Mouse (Mus musculus) mouse trophoblast stem cell (cell line): ENCODE measurements around the gene Kars.

Source experiments
- in situ Hi-C, 2 experiments: fragments of 300-500 bp; cut with MseI, MboI; formaldehyde crosslinking; loops; 2 replicates in 1 of 2; 3 replicates in 1 of 2; pipeline ENCODE4 v1.15.1; 2025

Kars gene

GRCm38 (mm10) chr8:111982116-111982515, 29.0 kb downstream of the Kars start:
- in situ Hi-C loops, result no loop called here

- in situ Hi-C loops, result no loop called here
Measured at GRCm38 (mm10) chr8:111978147-111978546, 33.0 kb downstream of the Kars start.

- in situ Hi-C loops, result no loop called here
Measured at GRCm38 (mm10) chr8:111976326-111976725, 34.8 kb downstream of the Kars start.

GRCm38 (mm10) chr8:111975706-111976105, 35.4 kb downstream of the Kars start:
- in situ Hi-C loops, result no loop called here

GRCm38 (mm10) chr8:111974138-111974537, 37.0 kb downstream of the Kars start:
- in situ Hi-C loops, result no loop called here

GRCm38 (mm10) chr8:111968991-111969390, 42.1 kb downstream of the Kars start:
- in situ Hi-C loops, result no loop called here

GRCm38 (mm10) chr8:111968541-111968940, 42.6 kb downstream of the Kars start:
- in situ Hi-C loops, result no loop called here

GRCm38 (mm10) chr8:111967246-111967870, 43.8 kb downstream of the Kars start:
- in situ Hi-C loops, result no loop called here

- in situ Hi-C loops, result no loop called here
Measured at GRCm38 (mm10) chr8:111964849-111965561, 46.1 kb downstream of the Kars start.

- in situ Hi-C loops, result no loop called here
Measured at GRCm38 (mm10) chr8:111964351-111964750, 46.8 kb downstream of the Kars start.

GRCm38 (mm10) chr8:111963546-111963945, 47.6 kb downstream of the Kars start:
- in situ Hi-C loops, result no loop called here

GRCm38 (mm10) chr8:111963091-111963490, 48.0 kb downstream of the Kars start:
- in situ Hi-C loops, result no loop called here

GRCm38 (mm10) chr8:111962589-111962988, 48.5 kb downstream of the Kars start:
- in situ Hi-C loops, result no loop called here

- in situ Hi-C loops, result no loop called here
Measured at GRCm38 (mm10) chr8:111961330-111961729, 49.8 kb downstream of the Kars start.

GRCm38 (mm10) chr8:111960591-111961321, 50.4 kb downstream of the Kars start:
- in situ Hi-C loops, result no loop called here

GRCm38 (mm10) chr8:111957231-111957630, 53.9 kb downstream of the Kars start:
- in situ Hi-C loops, result no loop called here

GRCm38 (mm10) chr8:111955879-111956278, 55.2 kb downstream of the Kars start:
- in situ Hi-C loops, result no loop called here

GRCm38 (mm10) chr8:111954844-111955594, 56.1 kb downstream of the Kars start:
- in situ Hi-C loops, result no loop called here

- in situ Hi-C loops, result no loop called here
Measured at GRCm38 (mm10) chr8:111951936-111952335, 59.2 kb downstream of the Kars start.

GRCm38 (mm10) chr8:111951317-111951716, 59.8 kb downstream of the Kars start:
- in situ Hi-C loops, result no loop called here

GRCm38 (mm10) chr8:111950846-111951245, 60.3 kb downstream of the Kars start:
- in situ Hi-C loops, result no loop called here

GRCm38 (mm10) chr8:111947954-111948353, 63.2 kb downstream of the Kars start:
- in situ Hi-C loops, result no loop called here
